Mouse (Mus musculus) heart, adult 18-20 months (tissue): ENCODE measurements around the gene Rai14. TPM values are rescaled to one million over a fixed set of nuclear protein-coding genes. Genes with fewer than 3 reads are reported as not detected.

Experiments used
- DNase-seq, 2 experiments: peaks; one replicate each; pipeline ENCODE4 v3.0.0; 2021 to 2022; ENCODE audit warnings: mixed read lengths in 1 of 2
- long read RNA-seq, 2 experiments: library from polyadenylated mRNA; stranded (forward); transcript quantifications; one replicate each; pipeline ENCODE4 v2.0.0; 2021
- total RNA-seq, 2 experiments: library from RNA; stranded (reverse); gene quantifications; 2 replicates each; pipeline ENCODE4 v1.2.3; 2021

Rai14 gene
- total RNA-seq = 1 to 10 TPM; 3.6 to 3.9 TPM
- long read RNA-seq, experiment 1, partial matches to known transcripts = 0 of 3 reads
- long read RNA-seq, experiment 1, other reads (novel, unspliced or antisense) = 3 of 3 reads
- long read RNA-seq, experiment 2 = 0 reads

- DNase-seq = peak; percentile 82 to 89
These were observed at the start of gene Rai14 for GRCm38 (mm10) chr15:10714409-10715138. TSS of gene Rai14 (minus strand) at chr15:10714624.

- no peak for DNase-seq
These were observed 47.0 kb upstream of the Rai14 start for GRCm38 (mm10) chr15:10761441-10761840.

GRCm38 (mm10) chr15:10760006-10760405 is 45.6 kb upstream of the Rai14 start:
- DNase-seq = peak in 1 of 2 experiments; percentile 24

GRCm38 (mm10) chr15:10759440-10759839 is 45.0 kb upstream of the Rai14 start:
- no peak for DNase-seq

- DNase-seq = peak in 1 of 2 experiments; percentile 19
These were observed 44.4 kb upstream of the Rai14 start for GRCm38 (mm10) chr15:10758808-10759207.

- DNase-seq = no peak
These were observed 36.7 kb upstream of the Rai14 start for GRCm38 (mm10) chr15:10751141-10751540.

- no peak for DNase-seq
These were observed 35.9 kb upstream of the Rai14 start for GRCm38 (mm10) chr15:10750339-10750738.

GRCm38 (mm10) chr15:10749678-10750077 is 35.3 kb upstream of the Rai14 start:
- DNase-seq = no peak

GRCm38 (mm10) chr15:10747638-10748037 is 33.2 kb upstream of the Rai14 start:
- no peak for DNase-seq

GRCm38 (mm10) chr15:10747226-10747625 is 32.8 kb upstream of the Rai14 start:
- DNase-seq = no peak

- DNase-seq = no peak
These were observed 32.1 kb upstream of the Rai14 start for GRCm38 (mm10) chr15:10746303-10747051.

- no peak for DNase-seq
These were observed 28.0 kb upstream of the Rai14 start for GRCm38 (mm10) chr15:10742441-10742840.

- no peak for DNase-seq
These were observed 24.9 kb upstream of the Rai14 start for GRCm38 (mm10) chr15:10739279-10739678.

GRCm38 (mm10) chr15:10738354-10739142 is 24.1 kb upstream of the Rai14 start:
- DNase-seq = no peak

- no peak for DNase-seq
These were observed 21.5 kb upstream of the Rai14 start for GRCm38 (mm10) chr15:10735948-10736347.

- no peak for DNase-seq
These were observed 20.8 kb upstream of the Rai14 start for GRCm38 (mm10) chr15:10735216-10735615.

GRCm38 (mm10) chr15:10731398-10731797 is 17.0 kb upstream of the Rai14 start:
- no peak for DNase-seq

GRCm38 (mm10) chr15:10726272-10726671 is 11.8 kb upstream of the Rai14 start:
- no peak for DNase-seq

GRCm38 (mm10) chr15:10724857-10725256 is 10.4 kb upstream of the Rai14 start:
- DNase-seq = no peak

- no peak for DNase-seq
These were observed 9.1 kb upstream of the Rai14 start for GRCm38 (mm10) chr15:10723507-10723906.

- DNase-seq = no peak
These were observed 8.4 kb upstream of the Rai14 start for GRCm38 (mm10) chr15:10722629-10723339.

- no peak for DNase-seq
These were observed 6.9 kb upstream of the Rai14 start for GRCm38 (mm10) chr15:10721259-10721781.
